Mouse (Mus musculus) CH12.LX (cell line): ENCODE measurements at regions not wholly inside any gene's neighbourhood (a gene's known extent, or its start where the extent isn't known, plus 50 kb on each side); places are given as distances from the start of the nearest gene placed in this dataset.

ENCODE experiments used
- DNase-seq: peaks from one replicate; pipeline ENCODE4 v3.0.0-alpha.2; 2013; ENCODE audit errors: extremely low read depth
- H3K27ac ChIP-seq: 2 replicates; pipeline ENCODE4 v1.5.1; 2012; ENCODE audit warnings: low read depth, mild to moderate bottlenecking, control low read depth, moderate library complexity; ENCODE audit not compliant: insufficient read depth
- H3K27me3 ChIP-seq: replicated peaks from 2 replicates; pipeline ENCODE3; 2012; ENCODE audit warnings: inconsistent platforms
- H3K36me3 ChIP-seq, 2 experiments: replicated peaks in 1 of 2; 2 replicates each; pipeline versions ENCODE3 to v1.6.1; 2012; ENCODE audit warnings: inconsistent platforms in 1 of 2, low read length in 1 of 2, mild to moderate bottlenecking in 1 of 2, mixed read lengths in 1 of 2, moderate library complexity in 1 of 2; ENCODE audit not compliant: control insufficient read depth in 1 of 2, insufficient read depth in 1 of 2
- H3K4me1 ChIP-seq, 2 experiments: 2 replicates each; pipeline ENCODE4 v1.6.1; 2012; ENCODE audit warnings: inconsistent platforms in 1 of 2, moderate library complexity in 1 of 2; ENCODE audit not compliant: insufficient read depth in 2 of 2, control insufficient read depth in 1 of 2
- H3K4me2 ChIP-seq: 2 replicates; pipeline ENCODE4 v1.6.1; 2012; ENCODE audit warnings: low read depth, mild to moderate bottlenecking, control low read depth; ENCODE audit not compliant: poor library complexity, insufficient read depth, severe bottlenecking
- H3K4me3 ChIP-seq, 3 experiments: fragments of 150-350 bp in 1 of 3; sonication (generic) in 1 of 3; replicated peaks in 1 of 3; 2 replicates each; pipeline versions ENCODE3 to v1.5.1; 2011 to 2012; ENCODE audit warnings: low read depth in 2 of 3, low read length in 2 of 3, mild to moderate bottlenecking in 2 of 3, moderate library complexity in 2 of 3, control low read depth in 1 of 3, improper control_type of control experiment in 1 of 3, inconsistent platforms in 1 of 3, mixed read lengths in 1 of 3; ENCODE audit not compliant: poor library complexity in 1 of 3
- H3K79me2 ChIP-seq: replicated peaks from 2 replicates; pipeline ENCODE4 v1.6.1; 2012; ENCODE audit warnings: mild to moderate bottlenecking, moderate library complexity; ENCODE audit not compliant: control insufficient read depth, poor library complexity, insufficient read depth, severe bottlenecking; ENCODE audit errors: extremely low read depth
- H3K9ac ChIP-seq: 2 replicates; pipeline ENCODE4 v1.6.1; 2012; ENCODE audit warnings: low read depth, mild to moderate bottlenecking, control low read depth, moderate library complexity; ENCODE audit not compliant: insufficient read depth
- H3K9me3 ChIP-seq: replicated peaks from 2 replicates; pipeline ENCODE3; 2012; ENCODE audit warnings: low read length, inconsistent platforms, mixed read lengths
- CTCF ChIP-seq, 2 experiments: IDR thresholded peaks in 1 of 2; conservative IDR thresholded peaks in 1 of 2; 2 replicates each; pipeline ENCODE4 v1.5.1; 2011 to 2012; ENCODE audit warnings: low read depth in 2 of 2, low read length in 2 of 2, improper control_type of control experiment in 1 of 2, inconsistent platforms in 1 of 2, mild to moderate bottlenecking in 1 of 2, moderate library complexity in 1 of 2
- EP300 ChIP-seq: IDR thresholded peaks from 2 replicates; pipeline ENCODE4 v1.6.1; 2011; ENCODE audit warnings: low read length, improper control_type of control experiment
- ETS1 ChIP-seq: conservative IDR thresholded peaks from 2 replicates; pipeline ENCODE4 v1.6.1; 2012; ENCODE audit warnings: low read depth, mild to moderate bottlenecking, inconsistent platforms, low read length, improper control_type of control experiment, moderate library complexity
- GABPA ChIP-seq: IDR thresholded peaks from 2 replicates; pipeline ENCODE4 v1.6.1; 2012; ENCODE audit warnings: low read depth, low read length, improper control_type of control experiment, inconsistent platforms; ENCODE audit not compliant: insufficient replicate concordance
- HCFC1 ChIP-seq: IDR thresholded peaks from 2 replicates; pipeline ENCODE4 v1.6.1; 2012; ENCODE audit warnings: low read depth, mild to moderate bottlenecking, inconsistent platforms, low read length, improper control_type of control experiment
- JUN ChIP-seq: IDR thresholded peaks from 2 replicates; pipeline ENCODE4 v1.6.1; 2011; ENCODE audit warnings: low read depth, mild to moderate bottlenecking, low read length, improper control_type of control experiment, moderate library complexity; ENCODE audit not compliant: insufficient read depth
- JUND ChIP-seq: conservative IDR thresholded peaks from 2 replicates; pipeline ENCODE4 v1.6.1; 2011; ENCODE audit warnings: low read depth, low read length, improper control_type of control experiment
- KAT2A ChIP-seq: IDR thresholded peaks from 2 replicates; pipeline ENCODE4 v1.6.1; 2012; ENCODE audit warnings: low read length, improper control_type of control experiment, inconsistent platforms; ENCODE audit not compliant: insufficient replicate concordance
- MAFK ChIP-seq: IDR thresholded peaks from 2 replicates; pipeline ENCODE4 v1.6.1; 2011; ENCODE audit warnings: low read length, improper control_type of control experiment; ENCODE audit not compliant: insufficient replicate concordance
- MAZ ChIP-seq: IDR thresholded peaks from 2 replicates; pipeline ENCODE4 v1.6.1; 2012; ENCODE audit warnings: low read depth, mild to moderate bottlenecking, inconsistent platforms, low read length, improper control_type of control experiment, moderate library complexity
- MEF2A ChIP-seq: IDR thresholded peaks from 2 replicates; pipeline ENCODE4 v1.6.1; 2014; ENCODE audit warnings: low read depth, mild to moderate bottlenecking, inconsistent platforms, low read length, improper control_type of control experiment, borderline replicate concordance
- MXI1 ChIP-seq: IDR thresholded peaks from 2 replicates; pipeline ENCODE4 v1.6.1; 2011; ENCODE audit warnings: mild to moderate bottlenecking, low read depth, low read length, improper control_type of control experiment
- NELFE ChIP-seq: IDR thresholded peaks from 2 replicates; pipeline ENCODE4 v1.6.1; 2011; ENCODE audit warnings: low read depth, low read length, improper control_type of control experiment
- NRF1 ChIP-seq: IDR thresholded peaks from 2 replicates; pipeline ENCODE4 v1.6.1; 2014; ENCODE audit warnings: low read depth, mild to moderate bottlenecking, inconsistent platforms, low read length, improper control_type of control experiment, moderate library complexity
- PAX5 ChIP-seq: IDR thresholded peaks from 2 replicates; pipeline ENCODE4 v1.6.1; 2012; ENCODE audit warnings: low read length, inconsistent platforms, mixed read lengths
- POLR2A ChIP-seq: IDR thresholded peaks from 2 replicates; pipeline ENCODE4 v1.6.1; 2011; ENCODE audit warnings: low read depth, mild to moderate bottlenecking, improper control_type of control experiment, low read length
- SIN3A ChIP-seq: IDR thresholded peaks from 2 replicates; pipeline ENCODE4 v1.6.1; 2012; ENCODE audit warnings: low read length, improper control_type of control experiment, inconsistent platforms
- TBP ChIP-seq: conservative IDR thresholded peaks from 2 replicates; pipeline ENCODE4 v1.6.1; 2011; ENCODE audit warnings: low read depth, low read length, improper control_type of control experiment
- TCF12 ChIP-seq: IDR thresholded peaks from 2 replicates; pipeline ENCODE4 v1.6.1; 2014; ENCODE audit warnings: low read depth, mild to moderate bottlenecking, inconsistent platforms, low read length, improper control_type of control experiment
- UBTF ChIP-seq: IDR thresholded peaks from 2 replicates; pipeline ENCODE4 v1.6.1; 2012; ENCODE audit warnings: low read depth, mild to moderate bottlenecking, inconsistent platforms, low read length, improper control_type of control experiment, moderate library complexity
- ZKSCAN1 ChIP-seq: IDR thresholded peaks from 2 replicates; pipeline ENCODE4 v1.6.1; 2012; ENCODE audit warnings: low read depth, inconsistent platforms, low read length, improper control_type of control experiment, borderline replicate concordance
- ZMIZ1 ChIP-seq: IDR thresholded peaks from 2 replicates; pipeline ENCODE4 v1.6.1; 2012; ENCODE audit warnings: low read depth, mild to moderate bottlenecking, inconsistent platforms, low read length, improper control_type of control experiment
- ZNF384 ChIP-seq: IDR thresholded peaks from 2 replicates; pipeline ENCODE4 v1.6.1; 2012; ENCODE audit warnings: low read depth, low read length, improper control_type of control experiment, inconsistent platforms
- dilution Hi-C: fragments of 300-500 bp; cut with MboI; formaldehyde crosslinking; loops from 2 replicates; pipeline ENCODE4 v1.14.3; 2020; ENCODE audit warnings: low sequenced_read_pairs; ENCODE audit not compliant: extremely low pct_unique_long_range_greater_than_20kb, extremely low pct_ligation_motif_present
- in situ Hi-C: fragments of 300-500 bp; cut with MboI; formaldehyde crosslinking; loops from 3 replicates; pipeline ENCODE4 v1.14.3; 2019; ENCODE audit warnings: low sequenced_read_pairs, low pct_ligation_motif_present, low pct_unique_long_range_greater_than_20kb, mixed read lengths

DNA sequence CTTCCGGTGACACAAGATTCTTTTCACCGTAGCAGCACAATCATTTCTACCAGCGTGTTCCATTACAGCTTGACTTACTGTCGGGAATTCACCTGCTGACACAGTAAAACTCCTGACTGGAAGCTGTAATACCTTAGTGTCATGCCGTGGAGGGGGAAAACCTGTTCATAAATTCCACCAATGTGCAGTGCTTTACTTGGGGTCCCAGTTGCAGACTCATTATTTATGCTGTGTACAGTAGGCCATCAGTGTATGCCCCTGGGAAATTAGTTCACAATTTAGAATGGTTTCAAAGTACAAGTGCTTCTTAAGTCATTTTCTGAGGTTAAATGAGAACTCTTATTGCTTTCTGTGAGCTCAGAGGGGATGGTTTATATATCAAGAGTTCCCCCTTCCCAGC is 451.4 kb downstream of the Hdgfl1 start:
- H3K9me3 ChIP-seq: no peaks in the 10 kb centered on the region

GRCm38 (mm10) chr13:26312246-26313010 is 457.5 kb downstream of the Hdgfl1 start:
- H3K4me1 ChIP-seq: peaks cover 0 to 10% of the 10 kb centered on the region in 2 experiments; a peak in 2 of 4 replicates
- dilution Hi-C loops (no loop called here), in situ Hi-C loops (no loop called here)
- H3K4me2 ChIP-seq: no peak overlapping the region
- no peak overlapping the region for H3K4me3 ChIP-seq
- no peaks in the 10 kb centered on the region for H3K36me3 ChIP-seq
- no peak overlapping the region for H3K9ac ChIP-seq
- no peaks in the 10 kb centered on the region for H3K79me2 ChIP-seq
- no peak for DNase-seq
- TF ChIP-seq TCF12 (no peak), UBTF (no peak), SIN3A (no peak), NELFE (no peak), MAFK (no peak), CTCF (conservative IDR thresholded peaks at IDR 0.05 in 1 of 2, IDR thresholded peaks at IDR 0.05 in 1 of 2; ENCODE audit: low read depth in 2 of 2, low read length in 2 of 2) (no peak), GABPA (no peak)
- no peaks in the 10 kb centered on the region for H3K9me3 ChIP-seq
- H3K27ac ChIP-seq: no peak overlapping the region
- no peaks in the 10 kb centered on the region for H3K27me3 ChIP-seq

More for the DNA sequence above, 451.4 kb downstream of the Hdgfl1 start:
- dilution Hi-C loops: no loop called here
- no peak overlapping the region for H3K27ac ChIP-seq
- DNase-seq: no peak
- TF ChIP-seq ETS1 (no peak), UBTF (no peak), PAX5 (no peak), HCFC1 (no peak), JUND (no peak), POLR2A (no peak)
- TF ChIP-seq, all 38 proteins: peak for 0
- H3K36me3 ChIP-seq: no peaks in the 10 kb centered on the region
- H3K9ac ChIP-seq: no peak overlapping the region
- no peak overlapping the region for H3K4me3 ChIP-seq
- in situ Hi-C loops: no loop called here
- H3K4me2 ChIP-seq: no peak overlapping the region
- no peaks in the 10 kb centered on the region for H3K79me2 ChIP-seq
- H3K4me1 ChIP-seq: peaks cover 0 to 10% of the 10 kb centered on the region in 2 experiments; a peak in 2 of 4 replicates
- H3K27me3 ChIP-seq: no peaks in the 10 kb centered on the region

DNA sequence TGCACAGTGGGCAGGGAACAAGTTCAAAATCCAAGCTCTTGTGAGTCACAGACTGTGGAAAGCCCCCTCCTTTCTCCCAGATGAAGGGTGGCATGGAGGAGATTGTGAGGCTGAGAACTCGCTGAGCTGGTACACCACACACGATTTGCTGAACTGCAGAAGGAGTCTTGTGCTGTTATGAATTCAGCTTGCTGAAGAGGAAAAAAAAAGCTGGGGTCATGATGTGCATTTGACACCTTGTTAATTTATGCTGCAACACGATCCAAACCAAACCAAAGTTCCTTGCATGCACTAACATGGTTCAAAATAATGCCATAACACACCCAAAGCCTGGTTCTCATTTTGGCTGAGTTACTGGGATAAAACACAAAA is 485.9 kb downstream of the Hdgfl1 start:
- no peak for DNase-seq

More for the DNA sequence above, 485.9 kb downstream of the Hdgfl1 start:
- Histone ChIP-seq H3K27ac (no peak overlapping the region), H3K27me3 (no peaks in the 10 kb centered on the region), H3K9ac (no peak overlapping the region), H3K36me3 (no peaks in the 10 kb centered on the region), H3K4me3 (no peak overlapping the region), H3K4me2 (no peak overlapping the region), H3K9me3 (no peaks in the 10 kb centered on the region), H3K79me2 (no peaks in the 10 kb centered on the region), H3K4me1 (peaks cover 0 to 9% of the 10 kb centered on the region in 2 experiments; a peak in 2 of 4 replicates)
- dilution Hi-C loops (no loop called here), in situ Hi-C loops (no loop called here)
- TF ChIP-seq UBTF: no peak
- TF ChIP-seq NELFE: no peak
- TF ChIP-seq EP300: no peak
- no peak for TF ChIP-seq MEF2A
- TF ChIP-seq GABPA: no peak
- no peak for TF ChIP-seq JUN
- TF ChIP-seq ZNF384: no peak
- TF ChIP-seq ZMIZ1: no peak
- TF ChIP-seq HCFC1: no peak
- TF ChIP-seq KAT2A: no peak
- no peak for TF ChIP-seq MXI1
- no peak for TF ChIP-seq NRF1
- TF ChIP-seq TBP: no peak
- TF ChIP-seq JUND: no peak
- no peak for TF ChIP-seq TCF12
- TF ChIP-seq ZKSCAN1: no peak
- TF ChIP-seq MAZ: no peak
- no peak for TF ChIP-seq ETS1
- no peak for TF ChIP-seq PAX5
